Mouse (Mus musculus) urinary bladder, adult 18-20 months (tissue): Measurements from ENCODE around the gene Ubtf.

Experiments used
- DNase-seq, 2 experiments: peaks; one replicate each; pipeline ENCODE4 v3.0.0; 2022; ENCODE audit warnings: low spot score in 2 of 2, mixed read lengths in 2 of 2

Ubtf gene

DNA sequence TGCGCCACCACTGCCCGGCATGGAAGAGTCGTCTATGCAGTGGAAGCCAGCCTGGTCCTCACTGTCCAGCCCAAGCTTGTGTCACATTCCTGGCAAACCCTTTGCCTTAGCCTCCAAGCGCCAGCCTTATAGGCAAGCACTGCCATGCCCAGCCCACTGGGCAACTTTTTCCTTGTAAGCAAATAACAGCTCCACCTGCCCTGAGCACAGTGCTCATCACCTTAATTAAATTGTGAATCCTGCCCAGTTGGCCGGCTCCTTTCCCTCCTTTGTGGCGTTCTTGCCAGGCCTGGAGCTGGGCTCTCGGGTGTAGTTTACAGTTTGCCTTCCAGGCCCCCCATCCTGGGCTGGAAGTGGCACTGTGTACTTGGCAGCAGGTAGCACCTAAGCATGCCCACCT is 56.3 kb downstream of the Ubtf start:
- no peak for DNase-seq

DNA sequence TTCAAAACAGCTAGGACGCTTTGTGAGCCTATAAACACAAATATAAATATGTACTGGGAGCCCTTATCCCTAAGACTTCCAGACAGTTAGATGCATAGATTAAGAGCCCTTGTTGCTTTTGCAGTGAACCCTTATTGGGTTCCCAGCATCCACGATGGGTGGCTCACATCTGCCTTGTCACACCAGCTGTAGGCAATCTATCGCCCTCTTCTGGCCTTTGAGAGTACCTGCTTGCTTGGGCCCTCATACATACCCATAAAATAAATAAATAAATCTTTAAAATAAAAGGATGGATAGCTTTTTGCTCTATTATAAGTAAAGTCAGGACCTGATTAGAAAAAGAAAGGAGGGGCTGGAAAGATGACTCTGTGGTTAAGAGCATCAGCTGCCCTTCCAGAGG is 61.0 kb downstream of the Ubtf start:
- no peak for DNase-seq

DNA sequence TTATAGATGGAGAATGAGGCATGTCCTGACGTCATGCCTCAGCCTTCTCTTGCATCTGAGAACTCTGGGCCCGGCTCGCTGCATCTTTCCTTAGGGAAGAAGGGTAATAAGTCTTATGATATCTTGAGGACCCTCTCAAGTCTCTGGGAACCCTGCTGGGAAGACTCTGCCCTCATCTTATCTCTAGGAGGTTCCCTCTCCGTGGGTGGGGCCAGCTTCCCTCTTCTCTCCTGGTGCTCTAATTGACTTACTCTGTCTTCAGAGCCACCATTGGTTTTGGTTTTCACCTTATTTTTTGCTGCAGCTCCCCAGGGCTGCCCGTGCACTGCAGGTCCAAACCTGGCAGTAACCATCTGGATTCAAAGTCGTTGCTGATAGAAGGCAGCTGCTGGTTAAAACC is 61.4 kb downstream of the Ubtf start:
- no peak for DNase-seq

DNA sequence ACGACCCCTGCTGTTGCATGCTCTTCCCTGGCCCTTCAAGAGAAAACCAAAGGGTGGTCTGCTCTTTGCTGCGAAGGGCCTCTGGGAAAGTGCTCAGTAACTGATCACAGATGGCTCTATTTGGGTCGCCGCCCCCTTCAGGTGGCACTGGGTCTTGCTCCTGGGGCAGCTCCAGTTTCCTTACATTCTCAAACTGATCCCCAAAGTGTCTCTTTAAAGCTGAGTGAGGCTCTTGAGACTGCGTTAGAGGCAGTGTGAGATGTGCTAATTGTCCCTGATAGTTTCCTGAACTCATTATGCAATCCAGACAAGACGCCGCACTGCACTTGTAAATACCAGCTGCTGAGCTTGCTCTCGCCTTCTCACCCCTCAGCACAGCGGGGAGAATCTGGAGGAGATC is 62.0 kb downstream of the Ubtf start:
- DNase-seq: no peak
